Mouse (Mus musculus): Measurements from ENCODE around the gene Slc9a4.

GRCm38 (mm10) chr1:40628443-40628842 lies 48.6 kb downstream of the Slc9a4 start:
- TF ChIP-seq CTCF (IDR thresholded peaks at IDR 0.05; ENCODE audit: control insufficient read depth, insufficient read depth, insufficient replicate concordance, low read depth, low read length) (no peak), POLR2A (IDR thresholded peaks at IDR 0.05; ENCODE audit: control insufficient read depth, low read depth, low read length) (no peak)
